Mouse (Mus musculus) liver, postnatal 0 days (tissue): ENCODE measurements around the gene Elp5.

ENCODE experiments used
- CTCF ChIP-seq: sonication (generic); IDR thresholded peaks from 2 replicates; pipeline ENCODE4 v1.5.1; 2016; ENCODE audit warnings: antibody characterized with exemption, low read depth
- EP300 ChIP-seq: IDR thresholded peaks from 2 replicates; pipeline ENCODE4 v1.6.1; 2016; ENCODE audit warnings: antibody characterized with exemption, low read depth, mild to moderate bottlenecking

DNA sequence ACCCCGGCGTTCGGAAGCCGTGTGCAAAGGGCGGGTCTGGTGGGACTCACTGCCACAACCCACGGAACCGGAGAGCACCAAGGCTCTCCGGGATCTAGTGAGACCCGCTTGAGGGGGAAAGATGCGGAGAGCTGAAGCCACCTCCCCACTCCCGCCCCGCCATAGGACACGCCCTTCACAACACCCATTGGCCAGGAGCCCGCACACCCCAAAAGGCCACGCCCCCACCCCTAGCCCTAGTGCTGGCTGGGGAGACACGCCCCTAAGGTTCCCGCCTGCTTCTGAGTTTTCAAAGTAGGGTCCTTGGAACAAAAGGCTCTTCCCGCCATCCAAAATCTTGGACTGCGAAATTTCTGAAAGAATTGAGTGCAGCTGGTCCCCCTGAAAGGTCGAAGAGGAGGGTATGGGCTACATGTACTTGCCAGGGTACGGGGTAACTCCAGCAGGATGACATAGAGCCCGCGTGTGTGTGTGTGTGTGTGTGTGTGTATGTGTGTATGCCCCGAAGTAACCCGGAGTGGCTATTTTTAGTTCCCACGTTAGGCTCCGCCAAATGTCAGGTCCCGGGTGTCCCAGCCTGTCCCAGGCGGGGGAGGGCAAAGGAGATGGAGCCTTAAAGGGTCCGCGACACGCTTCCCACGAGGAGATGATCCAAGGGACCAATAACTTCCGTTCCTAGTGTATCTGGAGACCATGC is 34.1 kb downstream of the Elp5 start, which contains the start of gene Slc2a4:
- no peak for TF ChIP-seq CTCF
- TF ChIP-seq EP300: no peak
